Mouse (Mus musculus) hindbrain, embryonic 12.5 days (tissue): ENCODE results near the gene Fos. TPM values are rescaled to one million over a fixed set of nuclear protein-coding genes. Genes with fewer than 3 reads are reported as not detected.
"Not testable (repeated sequence)": the region's sequence is repeated elsewhere in the genome, so short reads cannot be mapped to it uniquely, and the experiment has no call there.

ENCODE experiments used
- ATAC-seq: fragments of 200-750 bp; cut with Nextera tagmentation; 2 replicates; pipeline ENCODE4 v1.8.0; 2017; ENCODE audit warnings: moderate TSS enrichment; ENCODE audit not compliant: low FRiP score
- H3K27ac ChIP-seq: fragments of 300-500 bp; sonication (generic); 2 replicates; pipeline ENCODE4 v1.5.1; 2016; ENCODE audit warnings: mild to moderate bottlenecking
- H3K27me3 ChIP-seq: fragments of 300-500 bp; sonication (generic); 2 replicates; pipeline ENCODE4 v1.6.1; 2016; ENCODE audit warnings: mild to moderate bottlenecking
- H3K36me3 ChIP-seq: fragments of 300-500 bp; sonication (generic); 2 replicates; pipeline ENCODE4 v1.6.1; 2016; ENCODE audit warnings: mild to moderate bottlenecking
- H3K4me1 ChIP-seq: fragments of 300-500 bp; sonication (generic); 2 replicates; pipeline ENCODE4 v1.6.1; 2016
- H3K4me2 ChIP-seq: fragments of 300-500 bp; sonication (generic); replicated peaks from 2 replicates; pipeline ENCODE4 v1.6.1; 2016; ENCODE audit warnings: mild to moderate bottlenecking
- H3K4me3 ChIP-seq: fragments of 300-500 bp; sonication (generic); 2 replicates; pipeline ENCODE4 v1.5.1; 2016; ENCODE audit warnings: mild to moderate bottlenecking
- H3K9ac ChIP-seq: fragments of 300-500 bp; sonication (generic); 2 replicates; pipeline ENCODE4 v1.6.1; 2016; ENCODE audit warnings: mild to moderate bottlenecking, moderate library complexity
- H3K9me3 ChIP-seq: fragments of 300-500 bp; sonication (generic); replicated peaks from 2 replicates; pipeline ENCODE4 v1.6.1; 2016; ENCODE audit warnings: mild to moderate bottlenecking
- WGBS: fragments of 180-500 bp; shearing (Covaris S2); methylation state at CpG from one replicate; pipeline ENCODE4 v1.1.7; 2016; 5-methylcytosine and 5-hydroxymethylcytosine counted together
- polyA plus RNA-seq: library from polyadenylated mRNA; unstranded; fragments of >200 nt; fragmentation: Nextera tagmentation; extraction: Ambion mirVana; gene quantifications from 2 replicates; pipeline ENCODE4 v1.2.1, GENCODE M21; 2016

The Fos gene
- polyA plus RNA-seq, 1 experiment from 2014 or later = 2.4 TPM

GRCm38 (mm10) chr12:85519553-85519952, 45.9 kb downstream of the Fos start:
- Histone ChIP-seq H3K4me2 (no peak overlapping the region), H3K36me3 (no peaks in the 10 kb centered on the region), H3K9ac (no peak overlapping the region), H3K27ac (no peak overlapping the region), H3K4me1 (peaks cover 12% of the 10 kb centered on the region), H3K27me3 (no peaks in the 10 kb centered on the region), H3K9me3 (no peaks in the 10 kb centered on the region), H3K4me3 (no peak overlapping the region)
- ATAC-seq = no peak
- 93% methylated on average over 6 of the region's 6 CpGs for WGBS

DNA sequence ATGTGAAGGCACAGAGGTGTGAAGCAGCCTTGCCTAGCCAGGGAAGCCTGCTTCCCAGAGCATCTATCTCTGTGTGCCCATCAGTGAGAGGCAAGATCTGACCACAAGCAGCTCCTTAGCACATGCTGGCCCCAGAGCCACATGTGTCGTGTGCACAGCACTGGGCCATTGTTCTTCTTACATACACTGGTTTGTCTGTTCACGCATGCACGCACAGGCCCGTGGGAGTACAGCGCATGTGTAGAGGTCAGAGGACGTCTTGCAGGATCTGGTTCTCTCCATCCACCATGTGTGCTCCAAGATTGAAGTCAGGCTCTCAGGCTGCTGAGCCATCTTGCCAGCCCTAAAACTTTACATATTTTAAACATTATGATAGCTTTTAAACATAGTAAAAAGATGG, 47.4 kb downstream of the Fos start:
- 73% methylated on average over 6 of the region's 6 CpGs for WGBS

DNA sequence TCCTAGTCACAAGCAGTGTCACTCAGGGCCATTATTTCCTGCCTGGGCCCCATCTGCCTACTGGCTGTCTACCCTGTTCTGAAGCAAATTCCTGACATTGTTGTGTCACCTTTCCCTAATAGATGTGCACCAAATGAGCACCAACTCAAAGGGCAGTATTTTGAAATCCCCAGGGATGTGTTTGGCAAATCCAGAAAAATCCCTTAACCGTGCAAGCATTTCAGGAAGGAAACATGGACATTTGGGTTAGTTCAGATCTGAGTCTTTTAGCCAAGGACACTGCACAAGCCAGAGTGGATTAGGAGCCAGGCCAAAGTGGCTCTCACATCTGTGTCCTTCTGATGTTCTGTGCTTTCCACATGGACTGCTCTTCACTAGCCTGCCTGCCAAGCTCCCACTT, 48.0 kb downstream of the Fos start:
- no peaks in the 10 kb centered on the region for H3K9me3 ChIP-seq
- no peaks in the 10 kb centered on the region for H3K27me3 ChIP-seq
- no peak overlapping the region for H3K27ac ChIP-seq
- H3K4me1 ChIP-seq = peaks cover 16% of the 10 kb centered on the region
- WGBS = 58% methylated on average over 1 of the region's 1 CpGs
- no peaks in the 10 kb centered on the region for H3K36me3 ChIP-seq
- no peak overlapping the region for H3K4me2 ChIP-seq
- ATAC-seq = no peak
- H3K4me3 ChIP-seq = no peak overlapping the region
- no peak overlapping the region for H3K9ac ChIP-seq

More for the DNA sequence above, 47.4 kb downstream of the Fos start:
- no peak overlapping the region for H3K27ac ChIP-seq
- H3K4me1 ChIP-seq = peaks cover 16% of the 10 kb centered on the region
- no peak overlapping the region for H3K4me3 ChIP-seq
- H3K4me2 ChIP-seq = no peak overlapping the region
- no peak for ATAC-seq
- H3K9ac ChIP-seq = no peak overlapping the region
- H3K9me3 ChIP-seq = no peaks in the 10 kb centered on the region
- H3K36me3 ChIP-seq = no peaks in the 10 kb centered on the region
- H3K27me3 ChIP-seq = no peaks in the 10 kb centered on the region

DNA sequence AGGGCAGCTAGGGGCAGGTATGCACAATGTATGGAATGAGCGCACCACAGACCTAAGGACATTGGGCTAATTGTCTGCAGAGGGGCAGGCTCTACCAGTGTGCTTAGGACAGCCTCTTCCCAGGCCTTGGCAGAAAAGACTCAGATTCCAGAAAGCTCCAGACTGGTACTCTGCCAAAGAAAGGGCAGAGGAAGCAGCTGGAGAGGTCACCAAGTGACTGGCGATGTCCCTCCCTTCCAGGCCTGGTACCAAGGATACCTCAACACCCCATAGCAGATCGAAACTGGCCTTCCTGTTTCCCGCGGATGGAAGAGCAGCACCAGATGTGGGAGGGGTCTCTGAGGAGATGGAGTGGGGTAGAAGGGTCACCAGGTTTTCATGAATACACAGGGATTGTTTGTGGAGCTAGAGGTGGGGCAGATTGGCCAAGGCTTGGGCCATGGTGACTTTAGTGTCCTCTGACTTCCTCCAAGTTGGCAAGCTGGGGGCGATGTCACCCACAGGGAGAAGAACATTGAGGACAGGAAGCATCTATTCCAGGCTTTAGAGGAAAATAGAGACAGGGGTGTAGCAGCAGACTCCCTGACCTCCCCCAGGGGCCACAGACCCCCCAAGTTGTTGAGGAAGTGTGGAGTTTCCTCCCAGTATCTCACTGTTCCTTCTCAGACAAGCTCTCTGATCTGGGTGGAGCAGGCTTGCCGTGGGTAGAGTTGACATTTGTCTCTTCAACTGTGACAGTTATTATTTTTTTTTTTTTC, 49.1 kb downstream of the Fos start:
- no peak for ATAC-seq
- Histone ChIP-seq H3K4me2 (no peak overlapping the region), H3K27me3 (no peaks in the 10 kb centered on the region), H3K4me1 (peaks cover 16% of the 10 kb centered on the region), H3K27ac (no peak overlapping the region), H3K9ac (no peak overlapping the region), H3K4me3 (no peak overlapping the region), H3K9me3 (no peaks in the 10 kb centered on the region), H3K36me3 (no peaks in the 10 kb centered on the region)
- WGBS = 73% methylated on average over 7 of the region's 7 CpGs

DNA sequence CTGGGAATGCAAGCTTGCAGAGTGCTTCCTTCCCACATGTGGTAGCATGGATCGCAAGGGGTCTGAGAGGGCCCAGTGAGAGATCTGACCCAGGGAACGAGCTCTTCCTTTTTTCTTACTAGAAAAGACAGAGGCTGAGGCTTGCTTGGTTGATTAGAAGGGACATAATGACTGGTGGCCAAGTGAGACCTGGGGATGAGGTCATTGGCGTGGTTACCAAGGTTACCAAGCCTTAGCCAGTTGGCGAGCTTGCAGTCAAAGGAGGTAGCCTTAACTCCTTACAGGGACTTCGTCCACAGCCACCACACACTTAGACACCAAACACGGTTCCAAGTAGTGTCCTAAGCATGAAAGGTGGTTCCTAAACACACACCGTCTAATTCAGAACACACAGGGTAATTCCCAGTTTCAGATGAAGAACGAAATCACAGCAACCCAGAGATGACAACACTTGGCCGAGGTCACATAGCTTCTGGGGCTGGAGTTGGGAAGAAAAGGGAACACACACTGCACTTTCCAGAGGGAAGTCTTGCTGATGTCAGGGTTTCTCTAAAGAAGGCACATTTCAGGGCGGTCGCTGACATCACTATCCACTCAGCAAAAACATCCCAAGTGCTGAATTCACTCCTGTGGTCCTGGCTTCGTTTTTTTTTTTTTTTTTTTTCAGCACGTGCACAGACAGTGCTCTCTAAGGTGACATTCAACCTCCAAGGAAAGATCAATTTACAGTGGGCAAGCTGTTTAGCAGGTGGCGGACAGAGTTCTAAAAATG, 49.9 kb downstream of the Fos start:
- H3K4me1 ChIP-seq = peaks cover 14% of the 10 kb centered on the region
- H3K4me2 ChIP-seq = no peak overlapping the region
- H3K9ac ChIP-seq = no peak overlapping the region
- no peak for ATAC-seq
- WGBS = 52% methylated on average over 14 of the region's 14 CpGs
- no peak overlapping the region for H3K4me3 ChIP-seq
- H3K27ac ChIP-seq = no peak overlapping the region
- H3K27me3 ChIP-seq = no peaks in the 10 kb centered on the region
- no peaks in the 10 kb centered on the region for H3K9me3 ChIP-seq
- no peaks in the 10 kb centered on the region for H3K36me3 ChIP-seq

- ATAC-seq = no peak
- Histone ChIP-seq H3K27ac (no peak overlapping the region), H3K4me2 (0 out of 2 replicates have a peak overlapping the region, but pooled peaks have one; percentile 11), H3K27me3 (no peaks in the 10 kb centered on the region), H3K4me3 (no peak overlapping the region), H3K9ac (no peak overlapping the region), H3K9me3 (no peaks in the 10 kb centered on the region), H3K36me3 (no peaks in the 10 kb centered on the region), H3K4me1 (peaks cover 14% of the 10 kb centered on the region)
- WGBS = 32% methylated on average over 8 of the region's 8 CpGs
Observed at GRCm38 (mm10) chr12:85524193-85524858, 50.6 kb downstream of the Fos start.

DNA sequence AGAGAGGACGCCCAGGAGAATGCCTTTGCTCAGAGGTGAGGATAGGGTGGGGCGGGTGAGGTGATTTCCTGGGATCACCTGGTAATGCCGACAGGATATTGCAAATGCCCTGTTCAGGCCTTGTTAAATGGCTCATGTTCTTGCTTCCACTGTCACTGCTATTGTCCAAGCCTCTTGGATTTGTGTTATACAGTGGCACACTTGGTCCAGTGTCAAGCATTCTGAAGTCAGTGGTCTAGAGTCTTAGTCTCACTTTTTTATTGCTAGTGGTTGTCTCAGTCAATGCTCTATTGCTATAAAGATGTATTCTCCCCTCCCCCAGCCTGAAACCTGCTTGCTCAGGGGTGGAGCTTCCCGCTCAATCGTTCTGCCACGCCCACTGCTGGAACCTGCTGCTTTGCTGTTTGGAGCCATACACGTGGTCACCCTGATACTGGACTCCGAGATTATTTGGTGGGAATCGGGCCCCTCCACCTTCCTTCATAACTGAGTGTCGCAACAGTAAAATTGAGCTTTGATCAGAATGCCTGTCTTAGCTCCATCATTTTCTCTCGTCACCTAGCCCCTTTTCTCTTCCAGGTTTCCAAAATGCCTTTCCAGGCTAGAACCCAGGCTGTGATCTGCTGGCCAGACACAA, 51.3 kb downstream of the Fos start:
- Histone ChIP-seq H3K4me1 (peaks cover 14% of the 10 kb centered on the region), H3K4me2 (0 out of 2 replicates have a peak overlapping the region, but pooled peaks have one; percentile 11)
- not testable (repeated sequence) for H3K27ac ChIP-seq, H3K36me3 ChIP-seq, H3K9ac ChIP-seq, H3K9me3 ChIP-seq, H3K4me3 ChIP-seq, ATAC-seq, H3K27me3 ChIP-seq
- WGBS = 62% methylated on average over 11 of the region's 11 CpGs

Other genes with a start within 250 kb of the Fos start
- 9.1 and 9.8 TPM in 2 replicates for gene Mlh3, start 203.3 kb upstream of the Fos start, polyA plus RNA-seq
- 62.2 and 67.9 TPM in 2 replicates for gene Acyp1, start 185.5 kb upstream of the Fos start, polyA plus RNA-seq
- 1.3 and 1.4 TPM in 2 replicates for gene Zc2hc1c, start 185.3 kb upstream of the Fos start, polyA plus RNA-seq
- 26.7 and 28.2 TPM in 2 replicates for gene Nek9, start 134.5 kb upstream of the Fos start, polyA plus RNA-seq
- gene Tmed10, start 99.0 kb upstream of the Fos start, polyA plus RNA-seq = 238 and 247 TPM in 2 replicates
- gene Jdp2, start 125.1 kb downstream of the Fos start, polyA plus RNA-seq = 0.90 and 1.1 TPM in 2 replicates
- gene Batf, start 212.8 kb downstream of the Fos start, polyA plus RNA-seq = 2.3 and 2.6 TPM in 2 replicates